Mouse (Mus musculus): ENCODE data around the gene Bcas1. TPM values are rescaled to one million over a fixed set of nuclear protein-coding genes. Genes with fewer than 3 reads are reported as not detected.

Bcas1 gene
- total RNA-seq, 1 experiment, result 2.9 TPM

DNA sequence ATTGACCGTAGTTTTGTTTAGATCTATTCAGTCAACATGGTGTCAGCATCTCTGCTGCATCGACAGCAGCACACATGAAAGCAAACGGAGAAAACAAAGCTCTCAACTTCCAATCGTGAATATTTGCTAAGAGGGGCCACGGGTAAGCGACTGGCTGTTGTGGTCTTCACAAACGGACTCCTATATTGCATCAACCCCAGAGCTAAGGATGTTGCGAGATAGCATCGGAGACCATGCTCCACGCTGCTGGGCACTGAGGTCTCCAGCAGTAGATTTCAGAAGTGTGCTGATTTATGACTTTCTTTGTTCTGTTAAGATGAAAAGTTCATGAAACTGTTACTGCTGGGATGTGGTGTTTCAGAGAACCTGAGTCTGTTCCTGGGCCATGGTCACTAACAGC is 54.3 kb downstream of the Bcas1 start:
- no peaks in the 10 kb centered on the region; a peak in 1 of 4 replicates for H3K4me1 ChIP-seq (ENCODE audit: control insufficient read depth in 2 of 2, insufficient read depth in 2 of 2, low read length in 2 of 2, poor library complexity in 1 of 2)
- H3K9me3 ChIP-seq (ENCODE audit: control insufficient read depth, insufficient read depth, low read depth, low read length), result no peaks in the 10 kb centered on the region
- H3K4me3 ChIP-seq (ENCODE audit: insufficient read depth in 1 of 2, low read depth in 1 of 2, low read length in 2 of 2, poor library complexity in 1 of 2, severe bottlenecking in 1 of 2), result no peak overlapping the region
- TF ChIP-seq ZNF384 (IDR thresholded peaks at IDR 0.05; ENCODE audit: low read depth, low read length) (no peak), MAFK (IDR thresholded peaks at IDR 0.05; ENCODE audit: insufficient read depth, low read depth, low read length) (no peak), HCFC1 (IDR thresholded peaks at IDR 0.05; ENCODE audit: borderline replicate concordance, insufficient read depth, low read length) (no peak), ZC3H11A (IDR thresholded peaks at IDR 0.05; ENCODE audit: borderline replicate concordance, low read depth, low read length) (no peak), CHD2 (IDR thresholded peaks at IDR 0.05; ENCODE audit: low read depth, low read length) (no peak)
- no peak overlapping the region for H3K9ac ChIP-seq (ENCODE audit: insufficient read depth, low read depth, low read length, poor library complexity, severe bottlenecking)
- no peaks in the 10 kb centered on the region for H3K36me3 ChIP-seq (ENCODE audit: control insufficient read depth, insufficient read depth, low read length, poor library complexity, severe bottlenecking)
- no peak overlapping the region for H3K27ac ChIP-seq (ENCODE audit: insufficient read depth, low read depth, low read length, poor library complexity, severe bottlenecking)
- in situ Hi-C loops (cut with MboI; ENCODE audit: low sequenced_read_pairs in 2 of 2, unreplicated experiment in 2 of 2), result no loop called here
- DNase-seq (ENCODE audit: low read depth, low spot score), result no peak

DNA sequence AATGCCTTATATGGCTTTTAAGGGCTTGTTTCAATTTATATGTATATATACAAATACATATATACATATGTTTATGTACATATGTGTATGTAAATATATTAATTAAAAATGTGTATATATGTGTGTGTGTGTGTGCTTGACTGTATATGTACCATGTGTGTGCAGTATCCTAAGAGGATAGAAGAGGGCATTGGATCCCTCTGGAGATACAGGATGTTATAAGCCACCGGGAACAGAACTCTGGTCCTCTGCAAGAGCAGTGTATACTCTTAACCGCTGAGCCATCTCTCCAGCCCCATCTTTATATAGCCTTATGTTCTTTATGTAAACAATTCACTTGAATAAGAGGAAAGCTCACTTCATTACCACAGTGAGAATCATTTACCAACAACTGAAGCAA is 62.0 kb downstream of the Bcas1 start:
- H3K9ac ChIP-seq (ENCODE audit: insufficient read depth, low read depth, low read length, poor library complexity, severe bottlenecking), result no peak overlapping the region
- H3K27ac ChIP-seq (ENCODE audit: insufficient read depth, low read depth, low read length, poor library complexity, severe bottlenecking), result no peak overlapping the region
- no peaks in the 10 kb centered on the region for H3K4me1 ChIP-seq (ENCODE audit: control insufficient read depth in 2 of 2, insufficient read depth in 2 of 2, low read length in 2 of 2, poor library complexity in 1 of 2)
- no peak overlapping the region for H3K4me3 ChIP-seq (ENCODE audit: insufficient read depth in 1 of 2, low read depth in 1 of 2, low read length in 2 of 2, poor library complexity in 1 of 2, severe bottlenecking in 1 of 2)
- DNase-seq (ENCODE audit: low read depth, low spot score), result no peak
- in situ Hi-C loops (cut with MboI; ENCODE audit: low sequenced_read_pairs in 2 of 2, unreplicated experiment in 2 of 2), result no loop called here
- no peaks in the 10 kb centered on the region for H3K36me3 ChIP-seq (ENCODE audit: control insufficient read depth, insufficient read depth, low read length, poor library complexity, severe bottlenecking)
- no peak for TF ChIP-seq CHD2 (IDR thresholded peaks at IDR 0.05; ENCODE audit: low read depth, low read length)
- TF ChIP-seq HCFC1 (IDR thresholded peaks at IDR 0.05; ENCODE audit: borderline replicate concordance, insufficient read depth, low read length), result no peak
- TF ChIP-seq MAFK (IDR thresholded peaks at IDR 0.05; ENCODE audit: insufficient read depth, low read depth, low read length), result no peak
- no peak for TF ChIP-seq ZNF384 (IDR thresholded peaks at IDR 0.05; ENCODE audit: low read depth, low read length)
- no peak for TF ChIP-seq ZC3H11A (IDR thresholded peaks at IDR 0.05; ENCODE audit: borderline replicate concordance, low read depth, low read length)
- H3K9me3 ChIP-seq (ENCODE audit: control insufficient read depth, insufficient read depth, low read depth, low read length), result no peaks in the 10 kb centered on the region

DNA sequence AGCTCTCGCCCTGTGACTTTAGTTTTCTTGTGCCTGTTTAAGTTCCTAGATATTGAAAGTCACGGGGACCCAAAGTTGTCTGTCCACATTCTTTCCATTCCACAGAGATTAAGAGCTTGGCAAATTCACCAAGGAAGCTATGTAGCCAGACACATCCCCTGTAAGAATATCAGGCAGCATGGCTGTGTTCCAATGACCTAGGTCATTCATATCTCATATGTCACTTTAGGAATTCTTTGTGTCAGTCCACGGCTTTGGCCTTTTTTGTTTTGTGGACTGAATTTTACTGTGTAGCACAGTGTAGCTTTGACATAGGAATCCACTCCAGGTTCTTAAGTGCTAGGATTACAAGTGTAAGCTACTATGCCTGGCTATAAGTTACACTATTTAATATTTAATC is 62.4 kb downstream of the Bcas1 start:
- Histone ChIP-seq H3K4me1 (ENCODE audit: control insufficient read depth in 2 of 2, insufficient read depth in 2 of 2, low read length in 2 of 2, poor library complexity in 1 of 2) (no peaks in the 10 kb centered on the region), H3K9ac (ENCODE audit: insufficient read depth, low read depth, low read length, poor library complexity, severe bottlenecking) (no peak overlapping the region), H3K4me3 (ENCODE audit: insufficient read depth in 1 of 2, low read depth in 1 of 2, low read length in 2 of 2, poor library complexity in 1 of 2, severe bottlenecking in 1 of 2) (no peak overlapping the region), H3K9me3 (ENCODE audit: control insufficient read depth, insufficient read depth, low read depth, low read length) (no peaks in the 10 kb centered on the region), H3K36me3 (ENCODE audit: control insufficient read depth, insufficient read depth, low read length, poor library complexity, severe bottlenecking) (no peaks in the 10 kb centered on the region), H3K27ac (ENCODE audit: insufficient read depth, low read depth, low read length, poor library complexity, severe bottlenecking) (no peak overlapping the region)
- DNase-seq (ENCODE audit: low read depth, low spot score), result no peak
- TF ChIP-seq ZC3H11A (IDR thresholded peaks at IDR 0.05; ENCODE audit: borderline replicate concordance, low read depth, low read length) (no peak), HCFC1 (IDR thresholded peaks at IDR 0.05; ENCODE audit: borderline replicate concordance, insufficient read depth, low read length) (no peak), CHD2 (IDR thresholded peaks at IDR 0.05; ENCODE audit: low read depth, low read length) (no peak), MAFK (IDR thresholded peaks at IDR 0.05; ENCODE audit: insufficient read depth, low read depth, low read length) (no peak), ZNF384 (IDR thresholded peaks at IDR 0.05; ENCODE audit: low read depth, low read length) (no peak)
- in situ Hi-C loops (cut with MboI; ENCODE audit: low sequenced_read_pairs in 2 of 2, unreplicated experiment in 2 of 2), result no loop called here

DNA sequence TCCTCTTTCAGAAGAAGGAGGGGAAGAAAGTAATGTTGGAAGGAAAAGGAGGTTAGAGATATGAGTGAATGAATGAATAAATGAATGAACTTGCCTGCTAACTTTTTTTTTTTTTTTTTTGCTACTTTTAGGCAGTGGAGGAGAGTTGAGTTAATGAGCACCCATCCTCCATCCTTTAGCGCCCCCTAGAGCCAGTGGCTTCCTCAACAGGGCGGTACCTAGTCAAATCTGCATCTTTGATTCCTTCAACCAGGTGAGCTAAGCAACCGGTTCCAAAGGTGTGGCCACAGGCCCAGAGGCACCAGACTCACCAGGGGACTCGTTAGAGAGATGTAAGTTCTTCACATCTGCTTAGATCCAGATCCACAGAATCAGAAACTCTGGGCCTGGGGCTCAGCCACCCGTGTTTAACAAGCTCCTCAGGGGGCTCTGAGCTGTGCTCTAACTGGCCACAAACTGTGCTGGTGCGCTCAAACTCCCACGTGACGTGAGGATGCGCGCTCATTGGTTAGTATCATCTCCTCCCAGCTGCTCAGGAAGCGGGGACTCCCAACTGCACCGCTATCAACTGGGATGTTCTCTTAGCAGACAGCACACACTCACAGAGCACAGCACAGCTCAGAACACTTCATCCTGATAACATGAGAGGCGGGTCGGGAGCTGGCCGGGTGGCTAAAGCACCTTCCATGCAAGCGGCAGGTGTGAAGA is 70.8 kb downstream of the Bcas1 start:
- Histone ChIP-seq H3K36me3 (ENCODE audit: control insufficient read depth, insufficient read depth, low read length, poor library complexity, severe bottlenecking) (no peaks in the 10 kb centered on the region), H3K9ac (ENCODE audit: insufficient read depth, low read depth, low read length, poor library complexity, severe bottlenecking) (peak overlapping the region; percentile 69; the same call in 1 of the 2 replicates), H3K4me1 (ENCODE audit: control insufficient read depth in 2 of 2, insufficient read depth in 2 of 2, low read length in 2 of 2, poor library complexity in 1 of 2) (peaks cover 0 to 4% of the 10 kb centered on the region in 2 experiments; a peak in 1 of 4 replicates), H3K27ac (ENCODE audit: insufficient read depth, low read depth, low read length, poor library complexity, severe bottlenecking) (no peak overlapping the region), H3K4me3 (ENCODE audit: insufficient read depth in 1 of 2, low read depth in 1 of 2, low read length in 2 of 2, poor library complexity in 1 of 2, severe bottlenecking in 1 of 2) (peak overlapping the region; percentile 52 to 59), H3K9me3 (ENCODE audit: control insufficient read depth, insufficient read depth, low read depth, low read length) (no peaks in the 10 kb centered on the region)
- TF ChIP-seq MAFK (IDR thresholded peaks at IDR 0.05; ENCODE audit: insufficient read depth, low read depth, low read length), result no peak
- TF ChIP-seq ZC3H11A (IDR thresholded peaks at IDR 0.05; ENCODE audit: borderline replicate concordance, low read depth, low read length), result no peak
- TF ChIP-seq ZNF384 (IDR thresholded peaks at IDR 0.05; ENCODE audit: low read depth, low read length), result peak; percentile 92
- DNase-seq (ENCODE audit: low read depth, low spot score), result peak; percentile 84
- in situ Hi-C loops (cut with MboI; ENCODE audit: low sequenced_read_pairs in 2 of 2, unreplicated experiment in 2 of 2), result no loop called here

Data from ES-E14 (cell line).